Mouse (Mus musculus) limb, embryonic 10.5 days (tissue): Measurements from ENCODE around the gene Celsr2. TPM values are rescaled to one million over a fixed set of nuclear protein-coding genes. Genes with fewer than 3 reads are reported as not detected.
A peak's percentile ranks its signal among the peaks of the same experiment; 100 is the strongest.

ENCODE experiments used
- DNase-seq: peaks from one replicate; pipeline ENCODE4 v3.0.0-alpha.2; 2017; ENCODE audit warnings: low spot score
- H3K27ac ChIP-seq: fragments of 300-500 bp; sonication (generic); 2 replicates; pipeline ENCODE4 v1.5.1; 2016; ENCODE audit warnings: mild to moderate bottlenecking
- H3K27me3 ChIP-seq: fragments of 300-500 bp; sonication (generic); 2 replicates; pipeline ENCODE4 v1.6.1; 2016; ENCODE audit warnings: low read depth, mild to moderate bottlenecking; ENCODE audit not compliant: poor library complexity, severe bottlenecking
- H3K36me3 ChIP-seq: fragments of 300-500 bp; sonication (generic); 2 replicates; pipeline ENCODE4 v1.6.1; 2016; ENCODE audit warnings: mild to moderate bottlenecking, moderate library complexity
- H3K4me1 ChIP-seq: fragments of 300-500 bp; sonication (generic); 2 replicates; pipeline ENCODE4 v1.6.1; 2016
- H3K4me3 ChIP-seq: fragments of 300-500 bp; sonication (generic); 2 replicates; pipeline ENCODE4 v1.5.1; 2016; ENCODE audit warnings: mild to moderate bottlenecking, moderate library complexity
- H3K9me3 ChIP-seq: fragments of 300-500 bp; sonication (generic); replicated peaks from 2 replicates; pipeline ENCODE4 v1.6.1; 2016; ENCODE audit warnings: mild to moderate bottlenecking
- WGBS: fragments of 180-500 bp; shearing (Covaris S2); methylation state at CpG from one replicate; pipeline ENCODE4 v1.1.7; 2016; 5-methylcytosine and 5-hydroxymethylcytosine counted together
- polyA plus RNA-seq: library from polyadenylated mRNA; unstranded; fragments of >200 nt; fragmentation: Nextera tagmentation; extraction: Ambion mirVana; gene quantifications from 2 replicates; pipeline ENCODE4 v1.2.1, GENCODE M21; 2016

The Celsr2 gene
- polyA plus RNA-seq, 1 experiment from 2014 or later: 4.4 TPM

GRCm38 (mm10) chr3:108408517-108409008, 6.8 kb downstream of the Celsr2 start:
- 92% methylated on average over 8 of the region's 8 CpGs for WGBS
- Histone ChIP-seq H3K4me3 (no peak overlapping the region), H3K9me3 (peaks cover 6% of the 10 kb centered on the region; the same call in 1 of the 2 replicates), H3K36me3 (peaks cover 22% of the 10 kb centered on the region), H3K27ac (no peak overlapping the region), H3K4me1 (peaks cover 29% of the 10 kb centered on the region), H3K27me3 (0 out of 2 replicates have a peak, but pooled peaks cover under 1% of the 10 kb centered on the region)
- DNase-seq: no peak

- Histone ChIP-seq H3K4me3 (no peak overlapping the region), H3K36me3 (peaks cover 3% of the 10 kb centered on the region; the same call in 1 of the 2 replicates), H3K4me1 (peaks cover 37% of the 10 kb centered on the region), H3K9me3 (no peaks in the 10 kb centered on the region), H3K27me3 (peaks cover 9% of the 10 kb centered on the region; the same call in 1 of the 2 replicates), H3K27ac (no peak overlapping the region)
- 93% methylated on average over 24 of the region's 24 CpGs for WGBS
- DNase-seq: no peak
Measured at GRCm38 (mm10) chr3:108406306-108406885, 9.0 kb downstream of the Celsr2 start.

- peaks cover 3% of the 10 kb centered on the region; the same call in 1 of the 2 replicates for H3K36me3 ChIP-seq
- no peak for DNase-seq
- H3K27ac ChIP-seq: no peak overlapping the region; the same call in 1 of the 2 replicates
- peaks cover 9% of the 10 kb centered on the region; the same call in 1 of the 2 replicates for H3K27me3 ChIP-seq
- H3K9me3 ChIP-seq: no peaks in the 10 kb centered on the region
- H3K4me3 ChIP-seq: no peak overlapping the region
- WGBS: 57% methylated on average over 14 of the region's 14 CpGs
- H3K4me1 ChIP-seq: peaks cover 32% of the 10 kb centered on the region
Measured at GRCm38 (mm10) chr3:108405536-108406305, 9.6 kb downstream of the Celsr2 start.

- peak overlapping the region; percentile 31; the same call in 1 of the 2 replicates for H3K27ac ChIP-seq
- H3K4me3 ChIP-seq: no peak overlapping the region
- peaks cover 24% of the 10 kb centered on the region for H3K4me1 ChIP-seq
- H3K9me3 ChIP-seq: no peaks in the 10 kb centered on the region
- peaks cover 3% of the 10 kb centered on the region; the same call in 1 of the 2 replicates for H3K36me3 ChIP-seq
- WGBS: 92% methylated on average over 15 of the region's 15 CpGs
- DNase-seq: no peak
- H3K27me3 ChIP-seq: peaks cover 9% of the 10 kb centered on the region; the same call in 1 of the 2 replicates
Measured at GRCm38 (mm10) chr3:108402528-108402920, 12.8 kb downstream of the Celsr2 start.

- peak; percentile 90 for DNase-seq
- H3K27me3 ChIP-seq: peaks cover 9% of the 10 kb centered on the region; the same call in 1 of the 2 replicates
- H3K4me3 ChIP-seq: peak overlapping the region; percentile 20; the same call in 1 of the 2 replicates
- 35% methylated on average over 22 of the region's 22 CpGs for WGBS
- peaks cover 24% of the 10 kb centered on the region for H3K4me1 ChIP-seq
- no peaks in the 10 kb centered on the region for H3K9me3 ChIP-seq
- H3K36me3 ChIP-seq: peaks cover 3% of the 10 kb centered on the region; the same call in 1 of the 2 replicates
- H3K27ac ChIP-seq: peak overlapping the region; percentile 31
Measured at GRCm38 (mm10) chr3:108401692-108402527, 13.4 kb downstream of the Celsr2 start.

- whole genome bisulfite sequencing: 82% methylated on average over 5 of the region's 5 CpGs
- no peak for DNase-seq
- H3K9me3 ChIP-seq: no peaks in the 10 kb centered on the region
- H3K27me3 ChIP-seq: peaks cover 9% of the 10 kb centered on the region; the same call in 1 of the 2 replicates
- no peak overlapping the region for H3K4me3 ChIP-seq
- H3K27ac ChIP-seq: no peak overlapping the region
- H3K36me3 ChIP-seq: no peaks in the 10 kb centered on the region
- H3K4me1 ChIP-seq: peaks cover 18% of the 10 kb centered on the region
Measured at GRCm38 (mm10) chr3:108400442-108400841, 14.9 kb downstream of the Celsr2 start.

GRCm38 (mm10) chr3:108398281-108398680, 17.1 kb downstream of the Celsr2 start:
- no peak for DNase-seq
- 89% methylated on average over 9 of the region's 9 CpGs for WGBS
- Histone ChIP-seq H3K4me1 (peaks cover 18% of the 10 kb centered on the region), H3K27ac (no peak overlapping the region), H3K9me3 (no peaks in the 10 kb centered on the region), H3K4me3 (no peak overlapping the region), H3K36me3 (no peaks in the 10 kb centered on the region), H3K27me3 (peaks cover 12% of the 10 kb centered on the region)

- 48% methylated on average over 15 of the region's 15 CpGs for WGBS
Measured at GRCm38 (mm10) chr3:108392793-108393192, 22.6 kb downstream of the Celsr2 start.

GRCm38 (mm10) chr3:108392299-108392698, 23.1 kb downstream of the Celsr2 start:
- peaks cover 9% of the 10 kb centered on the region for H3K36me3 ChIP-seq
- peaks cover 16% of the 10 kb centered on the region; the same call in 1 of the 2 replicates for H3K27me3 ChIP-seq
- H3K27ac ChIP-seq: peak overlapping the region; percentile 59
- no peak overlapping the region for H3K4me3 ChIP-seq
- H3K4me1 ChIP-seq: peaks cover 26% of the 10 kb centered on the region
- no peak for DNase-seq
- WGBS: 17% methylated on average over 10 of the region's 10 CpGs
- 0 out of 2 replicates have a peak, but pooled peaks cover 2% of the 10 kb centered on the region for H3K9me3 ChIP-seq

More at GRCm38 (mm10) chr3:108392793-108393192, 22.6 kb downstream of the Celsr2 start:
- Histone ChIP-seq H3K27me3 (peaks cover 16% of the 10 kb centered on the region; the same call in 1 of the 2 replicates), H3K4me1 (peaks cover 26% of the 10 kb centered on the region), H3K27ac (peak overlapping the region; percentile 59), H3K9me3 (0 out of 2 replicates have a peak, but pooled peaks cover 2% of the 10 kb centered on the region), H3K36me3 (peaks cover 4% of the 10 kb centered on the region), H3K4me3 (no peak overlapping the region)
- no peak for DNase-seq

- DNase-seq: peak; percentile 98
- Histone ChIP-seq H3K27ac (peak overlapping the region; percentile 72; the same call in 1 of the 2 replicates), H3K9me3 (0 out of 2 replicates have a peak, but pooled peaks cover 2% of the 10 kb centered on the region), H3K36me3 (peaks cover 33% of the 10 kb centered on the region), H3K4me1 (peaks cover 39% of the 10 kb centered on the region), H3K4me3 (no peak overlapping the region), H3K27me3 (peaks cover 16% of the 10 kb centered on the region; the same call in 1 of the 2 replicates)
- under 1% methylated on average over 5 of the region's 5 CpGs for WGBS
Measured at GRCm38 (mm10) chr3:108389111-108389545, 26.2 kb downstream of the Celsr2 start.

GRCm38 (mm10) chr3:108386186-108386585, 29.2 kb downstream of the Celsr2 start:
- H3K9me3 ChIP-seq: no peaks in the 10 kb centered on the region
- H3K27me3 ChIP-seq: no peaks in the 10 kb centered on the region
- no peak overlapping the region for H3K4me3 ChIP-seq
- H3K36me3 ChIP-seq: peaks cover 33% of the 10 kb centered on the region
- no peak overlapping the region for H3K27ac ChIP-seq
- WGBS: 91% methylated on average over 10 of the region's 10 CpGs
- DNase-seq: no peak
- peaks cover 45% of the 10 kb centered on the region for H3K4me1 ChIP-seq

GRCm38 (mm10) chr3:108384425-108384824, 30.9 kb downstream of the Celsr2 start:
- H3K4me1 ChIP-seq: peaks cover 43% of the 10 kb centered on the region
- 52% methylated on average over 2 of the region's 2 CpGs for WGBS

More at GRCm38 (mm10) chr3:108384425-108384824, 30.9 kb downstream of the Celsr2 start:
- peak overlapping the region; percentile 84 for H3K27ac ChIP-seq
- peaks cover 33% of the 10 kb centered on the region for H3K36me3 ChIP-seq
- H3K9me3 ChIP-seq: no peaks in the 10 kb centered on the region
- no peak for DNase-seq
- no peaks in the 10 kb centered on the region for H3K27me3 ChIP-seq
- H3K4me3 ChIP-seq: peak overlapping the region; percentile 60
